Mouse (Mus musculus): ENCODE measurements at regions not wholly inside any gene's neighbourhood (a gene's known extent, or its start where the extent isn't known, plus 50 kb on each side); places are given as distances from the start of the nearest gene placed in this dataset.

DNA sequence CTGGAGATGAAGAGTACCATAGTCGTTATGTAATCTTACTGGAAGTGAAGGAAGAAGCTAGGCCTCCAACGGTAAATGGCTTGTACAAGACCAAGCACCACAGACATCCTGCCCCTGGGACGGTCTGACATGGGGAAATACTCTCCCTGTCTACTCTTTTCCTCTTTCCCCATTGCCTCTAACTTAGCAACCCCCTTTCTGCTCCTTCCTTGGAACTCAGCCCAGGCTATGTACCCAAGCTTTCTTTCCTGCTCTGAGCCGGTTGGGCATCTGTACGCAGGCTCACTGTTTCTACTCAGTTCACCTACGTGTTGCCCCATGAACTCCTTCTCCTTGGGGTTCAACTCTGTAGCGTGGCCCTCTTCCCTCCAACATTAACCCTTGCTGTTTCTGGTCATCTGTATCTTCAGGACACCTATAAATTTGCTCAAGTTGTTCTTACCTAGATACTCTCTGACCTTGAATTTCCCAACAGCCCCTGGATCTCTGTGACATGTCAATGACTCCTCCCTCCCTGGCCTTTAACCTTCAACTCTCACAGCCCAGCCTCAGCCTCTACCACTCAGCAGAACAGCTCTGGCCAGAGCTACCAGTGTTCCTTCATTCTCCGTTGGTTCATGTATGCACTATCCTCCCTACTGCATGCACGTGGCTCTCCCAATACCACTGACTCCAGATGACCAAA, 71.0 kb upstream of the Usp24 start:
- no peak for DNase-seq

DNA sequence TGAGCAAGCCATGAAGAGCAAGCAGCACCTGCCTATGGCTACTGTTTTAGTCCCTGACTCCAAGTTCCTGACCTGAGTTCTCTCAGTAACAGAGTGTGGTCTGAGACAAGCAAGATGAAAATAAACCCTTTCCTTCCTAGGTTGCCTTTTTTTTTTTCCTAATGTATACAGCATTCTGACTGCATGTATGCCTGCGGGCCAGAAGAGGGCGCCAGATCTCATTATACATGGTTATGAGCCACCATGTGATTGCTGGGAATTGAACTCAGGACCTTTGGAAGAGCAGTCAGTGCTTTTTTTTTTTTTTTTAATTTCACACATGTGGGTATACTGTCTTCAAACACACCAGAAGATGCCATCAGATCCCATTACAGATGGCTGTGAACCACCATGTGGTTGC, 69.3 kb upstream of the Usp24 start:
- DNase-seq, result no peak

DNA sequence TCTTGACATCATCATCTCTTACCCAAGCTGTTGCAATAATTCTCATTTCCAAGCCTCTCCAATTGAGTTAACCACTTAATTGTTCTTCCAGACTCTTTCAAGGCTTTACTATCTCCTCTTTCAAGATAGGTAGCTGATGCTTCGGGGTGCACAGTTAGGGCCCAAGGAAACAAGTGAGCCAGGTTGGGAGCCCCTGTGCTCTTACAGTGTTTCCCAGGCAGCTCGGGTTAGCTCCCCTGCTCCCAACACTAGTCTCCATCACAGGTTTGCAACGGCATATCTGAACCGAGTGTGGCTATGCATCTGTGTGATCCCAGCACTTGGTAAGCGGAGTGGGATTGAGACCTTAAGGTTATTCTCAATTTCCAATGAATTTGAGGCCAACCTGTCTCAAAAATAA, 68.6 kb upstream of the Usp24 start:
- DNase-seq, result no peak

- DNase-seq, result no peak
Observed at GRCm38 (mm10) chr4:106248272-106248671, 67.7 kb upstream of the Usp24 start.

DNA sequence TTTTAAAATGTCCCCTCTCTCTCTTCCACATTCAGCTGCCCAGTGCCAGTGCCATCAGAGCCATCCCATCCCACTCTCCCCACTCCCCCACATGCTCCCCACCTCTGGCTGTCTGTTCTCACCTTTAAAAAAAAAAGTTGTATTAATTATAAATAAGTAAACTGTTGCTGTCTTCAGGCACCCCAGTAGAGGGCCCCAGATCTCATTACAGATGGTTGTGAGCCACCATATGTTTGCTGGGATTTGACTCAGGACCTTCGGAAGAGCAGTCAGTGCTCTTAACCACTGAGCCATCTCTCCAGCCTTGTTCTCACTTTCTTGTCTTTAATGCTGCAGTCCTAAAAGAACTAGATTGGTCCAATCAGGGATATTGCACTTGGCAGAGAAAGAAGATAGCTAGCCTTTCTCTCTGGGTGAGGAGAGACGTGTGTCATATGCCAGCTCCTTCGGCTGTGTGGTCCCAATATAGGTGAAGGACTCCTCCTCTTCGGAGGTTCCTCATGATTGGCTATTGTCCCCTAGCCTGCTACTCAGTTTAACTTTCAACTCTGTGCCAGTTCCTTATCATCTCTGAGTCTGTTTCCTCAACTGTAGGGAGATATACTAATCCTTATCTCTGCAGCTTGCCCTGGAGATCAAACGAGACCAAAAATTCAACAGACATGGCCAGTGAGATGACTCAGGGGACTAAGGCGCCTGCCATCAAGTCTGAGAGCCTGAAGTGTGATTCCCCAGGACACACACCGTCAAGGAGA, 66.8 kb upstream of the Usp24 start:
- DNase-seq, result no peak

- DNase-seq, result no peak
Observed at GRCm38 (mm10) chr4:106250048-106250447, 66.0 kb upstream of the Usp24 start.

DNA sequence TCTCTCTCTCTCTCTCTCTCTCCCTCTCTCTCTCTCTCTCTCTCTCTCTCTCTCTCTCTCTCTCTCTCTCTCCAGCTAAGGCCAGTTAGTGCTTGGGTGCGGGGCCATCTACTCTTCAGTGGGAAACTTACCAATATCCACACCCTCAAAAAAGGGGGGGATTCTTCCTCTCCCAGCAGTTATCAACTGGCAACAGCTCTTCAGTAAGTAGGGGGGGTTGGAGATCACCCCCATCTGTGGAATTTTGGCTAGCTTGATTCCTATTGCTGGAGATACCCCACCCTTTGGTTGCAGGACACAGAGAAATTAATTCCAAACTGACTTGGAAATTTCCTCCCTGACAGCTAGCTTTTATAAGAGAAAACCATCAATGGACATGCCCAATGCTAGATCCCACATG, 64.6 kb upstream of the Usp24 start:
- no peak for DNase-seq

DNA sequence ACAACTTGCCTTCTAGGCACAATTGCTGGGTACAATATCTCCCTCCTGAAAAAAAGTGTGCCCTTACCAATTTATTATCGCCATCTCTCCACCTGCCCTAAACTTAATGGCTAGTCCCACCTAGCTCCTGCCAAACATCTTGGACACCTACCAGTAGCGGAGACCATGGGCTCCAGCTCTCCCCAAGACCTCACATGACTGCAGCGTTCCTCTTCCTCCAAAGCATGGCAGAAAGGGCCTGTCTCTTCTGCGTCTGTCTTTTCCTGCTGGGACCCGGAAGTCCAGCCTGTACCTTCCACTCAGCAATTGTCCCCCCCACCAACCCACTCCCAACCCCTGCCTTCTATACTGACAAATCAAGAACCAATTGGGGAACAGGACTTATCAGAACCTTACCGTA, 63.1 kb upstream of the Usp24 start:
- no peak for DNase-seq

GRCm38 (mm10) chr4:106254761-106255475, 61.1 kb upstream of the Usp24 start:
- no peak for DNase-seq

DNA sequence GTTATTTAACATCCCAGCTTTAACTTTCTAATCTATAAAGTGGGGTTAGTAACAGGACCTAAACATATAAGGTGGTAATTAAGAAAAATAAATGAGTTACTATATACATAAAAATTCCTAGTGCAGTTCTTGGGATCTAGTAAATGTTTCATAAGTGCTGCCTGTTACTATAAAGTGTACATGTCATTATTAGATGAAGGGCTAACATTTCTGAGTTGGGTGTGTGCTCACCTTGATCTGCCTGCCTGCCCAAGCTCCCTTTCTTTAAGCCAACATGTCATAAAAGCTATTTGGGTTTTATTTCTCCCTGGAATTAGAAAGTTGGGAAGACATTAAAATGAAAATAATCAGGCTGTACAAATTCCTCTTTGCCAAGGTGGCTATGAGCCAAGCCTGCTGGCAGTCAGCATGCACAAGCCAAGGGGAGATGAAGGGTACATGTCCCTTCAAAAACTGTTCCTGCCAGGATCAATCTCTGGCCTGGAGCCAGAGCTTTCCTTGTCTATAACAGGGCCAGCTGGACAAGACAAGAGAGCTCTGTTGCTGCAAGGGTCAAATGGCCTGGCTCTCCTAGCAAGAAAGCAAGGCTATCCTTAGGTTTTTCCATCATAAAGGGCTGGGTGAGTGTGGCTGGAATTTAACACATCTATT, 59.9 kb upstream of the Usp24 start:
- peak; percentile 12 for DNase-seq

GRCm38 (mm10) chr4:106261404-106261803, 54.6 kb upstream of the Usp24 start:
- no peak for DNase-seq

DNA sequence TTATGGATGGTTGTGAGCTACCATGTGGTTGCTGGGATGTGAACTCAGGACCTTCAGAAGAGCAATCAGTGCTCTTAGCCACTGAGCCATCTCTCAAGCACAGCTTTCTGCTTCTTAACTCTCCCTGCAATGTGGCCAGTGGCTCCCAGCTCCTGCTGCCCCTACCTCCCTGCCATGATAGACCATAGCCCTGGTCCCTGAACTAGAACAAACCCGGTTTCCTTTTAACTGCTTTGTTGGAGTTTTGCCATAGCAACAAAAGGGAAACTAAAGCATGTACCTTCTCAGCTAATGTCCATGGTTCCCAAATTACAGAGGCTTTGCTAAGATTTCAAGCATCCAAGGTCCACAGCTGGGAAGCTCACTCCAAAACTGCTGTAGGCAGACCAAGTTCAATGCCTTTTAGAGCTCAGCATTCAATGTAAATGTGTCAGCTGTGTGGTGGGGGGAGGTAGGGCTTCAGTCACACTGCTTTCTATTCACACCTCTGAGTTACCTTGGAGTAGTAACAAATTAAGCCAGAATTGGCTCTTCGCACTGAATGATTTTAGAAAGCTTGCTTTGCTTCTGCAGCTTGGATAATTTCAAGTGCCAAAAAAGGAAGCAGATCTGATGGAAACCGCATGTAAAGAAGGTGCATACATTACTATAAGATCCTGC, 54.0 kb upstream of the Usp24 start:
- no peak for DNase-seq

DNA sequence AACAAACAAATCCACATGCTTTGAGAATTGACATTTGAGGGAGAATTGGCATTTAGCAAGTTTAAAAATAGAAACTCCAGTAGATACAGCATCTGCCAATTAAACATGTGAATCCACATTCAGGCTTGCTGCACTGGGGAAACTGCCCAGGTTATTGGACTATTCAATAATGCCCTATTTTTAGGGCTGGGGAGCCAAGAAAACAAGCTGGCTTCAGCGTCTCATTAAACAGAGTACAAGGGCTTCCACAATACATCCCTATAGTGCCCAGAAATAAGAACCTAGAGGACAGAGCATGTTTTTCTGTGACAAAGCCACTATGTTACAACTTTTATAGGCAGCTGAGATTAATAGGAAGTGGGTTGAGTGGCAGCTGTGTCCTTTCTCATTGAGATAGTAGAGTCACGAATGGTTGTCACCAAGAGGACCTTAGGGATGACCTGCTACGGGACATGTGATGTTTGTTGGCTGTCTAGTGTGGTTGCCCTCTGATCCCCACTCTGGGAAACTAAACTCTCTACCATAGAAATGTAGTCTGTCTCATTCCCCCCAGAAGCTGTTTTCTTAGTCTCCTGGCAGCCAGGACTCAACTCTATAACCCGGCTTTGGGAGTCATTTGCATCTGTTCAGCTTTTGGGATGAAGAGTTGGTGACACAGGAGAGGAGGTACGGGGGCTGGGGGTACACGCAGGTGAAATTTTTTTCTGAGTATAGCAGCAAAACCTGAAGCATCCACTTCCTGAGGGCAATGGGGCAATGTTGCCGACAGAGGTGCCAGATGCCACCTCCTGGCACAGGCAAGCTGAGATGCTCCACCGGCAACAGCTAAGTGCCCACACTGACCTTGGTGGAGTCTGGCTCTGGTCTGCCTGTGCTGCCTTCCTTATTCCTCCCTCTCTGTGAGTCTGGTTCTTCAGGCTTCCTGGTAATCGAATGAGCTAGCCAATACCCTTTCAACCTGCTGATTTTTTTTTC, 53.0 kb upstream of the Usp24 start:
- DNase-seq, result no peak

All from lung, postnatal 36 days (tissue).